Mouse (Mus musculus) megakaryocyte, embryonic 14.5 days (primary cell): ENCODE measurements around the gene Cadm3. TPM values are rescaled to one million over a fixed set of nuclear protein-coding genes. Genes with fewer than 3 reads are reported as not detected.
A peak's percentile ranks its signal among the peaks of the same experiment; 100 is the strongest.

Source experiments
- H3K27me3 ChIP-seq: replicated peaks from 2 replicates; pipeline ENCODE3; 2012; ENCODE audit warnings: inconsistent platforms
- H3K36me3 ChIP-seq: replicated peaks from 2 replicates; pipeline ENCODE3; 2012; ENCODE audit warnings: low read length, inconsistent platforms, mixed read lengths
- H3K4me1 ChIP-seq: 2 replicates; pipeline ENCODE4 v1.6.1; 2012; ENCODE audit warnings: inconsistent platforms
- H3K4me3 ChIP-seq: replicated peaks from 2 replicates; pipeline ENCODE3; 2012; ENCODE audit warnings: moderate library complexity, mild to moderate bottlenecking, inconsistent platforms
- H3K9me3 ChIP-seq: 2 replicates; pipeline ENCODE4 v1.6.1; 2012; ENCODE audit warnings: inconsistent platforms
- FLI1 ChIP-seq: IDR thresholded peaks from 2 replicates; pipeline ENCODE4 v1.6.1; 2012; ENCODE audit warnings: low read length, inconsistent platforms, mixed read lengths
- GATA1 ChIP-seq: IDR thresholded peaks from 3 replicates; pipeline ENCODE4 v1.6.1; 2012; ENCODE audit warnings: mixed read lengths, low read length, inconsistent platforms, borderline replicate concordance
- polyA plus RNA-seq: library from polyadenylated mRNA; stranded (reverse); fragments of >175 nt; gene quantifications from 2 replicates; pipeline ENCODE4 v1.2.3, GENCODE M21; 2012; ENCODE audit warnings: low replicate concordance; ENCODE audit not compliant: insufficient read depth

The Cadm3 gene
- polyA plus RNA-seq, 1 experiment, result not detected

DNA sequence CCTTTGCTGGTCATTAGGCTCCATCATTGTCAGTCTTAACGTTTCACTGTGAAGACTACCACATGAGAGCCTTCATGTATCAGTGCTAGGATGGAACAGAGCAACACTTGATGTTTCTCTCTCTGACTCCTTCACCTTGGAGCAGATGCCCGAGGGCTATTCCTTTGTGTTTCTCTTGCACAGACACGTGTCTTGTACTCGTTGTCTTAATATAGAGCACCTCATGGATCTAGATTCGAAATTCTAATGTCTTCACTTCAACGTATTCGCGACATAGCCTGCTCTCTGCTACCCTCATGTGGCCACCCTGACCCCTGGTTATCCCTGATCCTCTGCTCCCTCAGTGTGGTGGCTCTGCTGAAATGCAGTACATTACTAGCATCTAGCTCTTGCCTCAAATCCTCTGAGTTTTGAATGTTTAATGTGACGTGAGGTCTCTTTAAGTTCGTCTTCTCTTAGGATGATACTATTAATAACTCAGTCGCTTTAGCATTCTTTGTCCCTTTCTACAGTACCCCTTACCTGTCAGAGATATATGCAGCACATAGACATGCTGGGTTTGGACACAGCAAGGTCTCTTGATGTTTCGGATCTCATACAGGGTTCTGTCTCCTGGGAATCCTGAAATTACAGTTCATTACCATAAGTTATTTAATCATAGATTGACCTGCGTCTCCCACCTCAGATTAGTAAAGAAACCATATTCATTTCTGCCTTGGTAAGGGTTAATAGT lies 10.1 kb upstream of the Cadm3 start:
- no peak for TF ChIP-seq GATA1
- H3K4me1 ChIP-seq, result peaks cover 4% of the 10 kb centered on the region; the same call in 1 of the 2 replicates
- no peaks in the 10 kb centered on the region for H3K9me3 ChIP-seq

DNA sequence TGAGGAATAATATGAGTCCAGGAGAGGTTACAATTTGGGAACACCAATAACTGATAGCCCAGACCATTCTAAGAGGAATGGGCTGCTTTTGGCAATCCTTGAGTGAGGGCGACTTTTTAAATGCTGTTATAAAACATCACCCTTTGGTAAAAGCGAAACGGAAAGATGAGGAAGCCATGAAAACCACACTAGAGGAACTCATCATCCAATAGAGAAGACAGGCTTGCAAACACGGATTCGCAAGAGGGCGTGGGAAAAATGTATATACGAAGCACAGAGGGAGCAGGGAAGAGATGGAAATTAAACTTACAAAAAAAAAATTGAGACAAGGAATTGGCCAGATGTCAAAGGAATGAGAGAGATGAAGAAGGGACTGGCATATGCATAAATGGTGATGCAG lies 6.5 kb upstream of the Cadm3 start:
- TF ChIP-seq FLI1 (no peak), GATA1 (no peak)
- no peak overlapping the region for H3K4me3 ChIP-seq
- H3K9me3 ChIP-seq, result no peaks in the 10 kb centered on the region
- H3K27me3 ChIP-seq, result peaks cover 45% of the 10 kb centered on the region
- no peaks in the 10 kb centered on the region for H3K36me3 ChIP-seq
- peaks cover 4% of the 10 kb centered on the region; the same call in 1 of the 2 replicates for H3K4me1 ChIP-seq

More for the DNA sequence above, 10.1 kb upstream of the Cadm3 start:
- H3K36me3 ChIP-seq, result no peaks in the 10 kb centered on the region
- H3K4me3 ChIP-seq, result peak overlapping the region; percentile 62
- peaks cover 17% of the 10 kb centered on the region for H3K27me3 ChIP-seq

- H3K4me3 ChIP-seq, result no peak overlapping the region
- TF ChIP-seq GATA1, result no peak
- TF ChIP-seq FLI1, result no peak
- H3K36me3 ChIP-seq, result no peaks in the 10 kb centered on the region
- H3K4me1 ChIP-seq, result peaks cover 16% of the 10 kb centered on the region
- H3K27me3 ChIP-seq, result peaks cover 68% of the 10 kb centered on the region
- H3K9me3 ChIP-seq, result no peaks in the 10 kb centered on the region
Measured at GRCm38 (mm10) chr1:173371586-173371985, 4.1 kb upstream of the Cadm3 start.

DNA sequence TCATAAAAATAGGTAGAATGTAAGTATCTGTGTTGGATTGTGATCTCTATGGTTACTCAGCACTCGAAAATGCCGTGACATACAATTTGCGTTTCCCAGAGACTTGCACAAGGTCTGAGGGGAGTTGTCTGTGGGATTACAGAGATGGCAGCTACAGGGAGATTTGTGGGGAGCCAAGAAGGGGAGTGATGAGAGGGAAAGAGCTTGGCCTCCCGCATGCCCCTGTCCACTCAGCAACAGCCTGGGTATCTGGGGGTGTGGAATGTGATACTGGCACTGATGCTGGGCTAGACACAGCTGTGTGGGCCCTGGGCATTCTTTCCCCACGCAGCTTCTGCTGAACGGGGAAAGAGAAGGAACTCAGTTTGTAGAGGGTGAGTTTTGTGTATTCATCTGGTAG lies 3.0 kb upstream of the Cadm3 start:
- Histone ChIP-seq H3K9me3 (no peaks in the 10 kb centered on the region), H3K36me3 (no peaks in the 10 kb centered on the region), H3K27me3 (peaks cover 74% of the 10 kb centered on the region), H3K4me3 (no peak overlapping the region), H3K4me1 (peaks cover 27% of the 10 kb centered on the region)
- TF ChIP-seq GATA1 (no peak), FLI1 (no peak)

GRCm38 (mm10) chr1:173369611-173370010 lies 2.1 kb upstream of the Cadm3 start:
- Histone ChIP-seq H3K4me3 (no peak overlapping the region), H3K36me3 (no peaks in the 10 kb centered on the region), H3K4me1 (peaks cover 29% of the 10 kb centered on the region), H3K27me3 (peaks cover 78% of the 10 kb centered on the region), H3K9me3 (no peaks in the 10 kb centered on the region)
- TF ChIP-seq GATA1 (no peak), FLI1 (no peak)

DNA sequence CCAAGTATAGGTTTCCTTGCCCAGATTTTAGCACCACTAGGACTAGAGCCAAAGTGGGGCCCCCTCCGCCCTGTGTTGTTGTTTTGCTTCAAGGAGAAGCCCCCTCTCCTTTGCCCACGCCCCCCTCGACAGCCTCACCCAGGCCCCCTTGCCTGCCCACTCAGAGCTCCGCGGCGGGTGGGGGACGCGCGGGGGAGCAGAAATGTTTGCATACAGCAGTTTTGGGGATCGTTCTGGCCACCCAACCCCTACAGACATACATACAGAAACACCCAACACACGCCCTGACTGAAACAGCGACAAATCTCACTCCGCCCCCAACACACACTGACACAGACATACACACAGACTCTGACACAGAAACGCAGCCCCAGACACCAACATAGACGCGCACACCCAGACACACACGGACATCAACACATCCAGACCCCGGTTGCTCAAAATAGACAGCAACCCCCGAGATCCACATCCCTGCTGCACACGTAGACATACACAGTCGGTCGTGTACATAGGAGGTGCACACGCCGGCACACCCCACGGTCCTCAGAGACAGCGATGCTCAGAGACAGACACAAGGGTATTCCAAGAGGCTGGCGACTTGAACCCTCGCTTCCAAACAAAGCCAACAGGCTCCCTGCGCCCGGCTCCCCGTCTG lies 667 bp downstream of the Cadm3 start:
- Histone ChIP-seq H3K36me3 (no peaks in the 10 kb centered on the region), H3K4me1 (peaks cover 29% of the 10 kb centered on the region), H3K9me3 (no peaks in the 10 kb centered on the region), H3K27me3 (peaks cover 84% of the 10 kb centered on the region), H3K4me3 (peak overlapping the region; percentile 87)
- TF ChIP-seq GATA1, result no peak
- no peak for TF ChIP-seq FLI1

GRCm38 (mm10) chr1:173365970-173366409 lies 1.5 kb downstream of the Cadm3 start:
- Histone ChIP-seq H3K36me3 (no peaks in the 10 kb centered on the region), H3K27me3 (peaks cover 78% of the 10 kb centered on the region), H3K9me3 (no peaks in the 10 kb centered on the region)

GRCm38 (mm10) chr1:173364125-173364800 lies 3.2 kb downstream of the Cadm3 start:
- H3K27me3 ChIP-seq, result peaks cover 64% of the 10 kb centered on the region
- no peaks in the 10 kb centered on the region for H3K36me3 ChIP-seq
- H3K4me1 ChIP-seq, result peaks cover 29% of the 10 kb centered on the region
- H3K9me3 ChIP-seq, result no peaks in the 10 kb centered on the region
- no peak for TF ChIP-seq FLI1
- no peak for TF ChIP-seq GATA1
- H3K4me3 ChIP-seq, result no peak overlapping the region

More at GRCm38 (mm10) chr1:173365970-173366409, 1.5 kb downstream of the Cadm3 start:
- TF ChIP-seq FLI1 (no peak), GATA1 (no peak)
- Histone ChIP-seq H3K4me1 (peaks cover 29% of the 10 kb centered on the region), H3K4me3 (peak overlapping the region; percentile 75)

- H3K27me3 ChIP-seq, result peaks cover 61% of the 10 kb centered on the region
Measured at GRCm38 (mm10) chr1:173363436-173363835, 4.1 kb downstream of the Cadm3 start.

More at GRCm38 (mm10) chr1:173363436-173363835, 4.1 kb downstream of the Cadm3 start:
- Histone ChIP-seq H3K4me1 (peaks cover 29% of the 10 kb centered on the region), H3K4me3 (no peak overlapping the region), H3K36me3 (no peaks in the 10 kb centered on the region), H3K9me3 (no peaks in the 10 kb centered on the region)
- TF ChIP-seq FLI1 (no peak), GATA1 (no peak)
